Mouse (Mus musculus) gonadal fat pad, adult 2 months (tissue): Measurements from ENCODE around the gene Col1a2. TPM values are rescaled to one million over a fixed set of nuclear protein-coding genes. Genes with fewer than 3 reads are reported as not detected.

Experiments
- DNase-seq: peaks from one replicate; pipeline ENCODE4 v3.0.0-alpha.2; 2012; ENCODE audit warnings: low read depth
- polyA plus RNA-seq: library from polyadenylated mRNA; depleted of rRNA; stranded (reverse); fragments of >200 nt; gene quantifications from 2 replicates; pipeline ENCODE4 v1.2.3, GENCODE M21; 2012; rRNA removed

Col1a2 gene
- polyA plus RNA-seq: 211 and 280 TPM in 2 replicates

GRCm38 (mm10) chr6:4504603-4505131, at the start of gene Col1a2:
Gene Col1a2 (plus strand): TSS chr6:4504814.
- no peak for DNase-seq

GRCm38 (mm10) chr6:4455518-4455917, 49.1 kb upstream of the Col1a2 start:
- DNase-seq: no peak

- DNase-seq: no peak
Measured at GRCm38 (mm10) chr6:4455961-4456617, 48.5 kb upstream of the Col1a2 start.

- no peak for DNase-seq
Measured at GRCm38 (mm10) chr6:4456691-4457447, 47.7 kb upstream of the Col1a2 start.

- no peak for DNase-seq
Measured at GRCm38 (mm10) chr6:4457555-4457996, 47.0 kb upstream of the Col1a2 start.

GRCm38 (mm10) chr6:4465320-4465719, 39.3 kb upstream of the Col1a2 start:
- DNase-seq: no peak

- no peak for DNase-seq
Measured at GRCm38 (mm10) chr6:4483577-4483936, 21.1 kb upstream of the Col1a2 start.

GRCm38 (mm10) chr6:4483937-4484601, 20.5 kb upstream of the Col1a2 start:
- DNase-seq: no peak

- no peak for DNase-seq
Measured at GRCm38 (mm10) chr6:4488349-4488748, 16.3 kb upstream of the Col1a2 start.

GRCm38 (mm10) chr6:4488966-4489365, 15.6 kb upstream of the Col1a2 start:
- DNase-seq: no peak

GRCm38 (mm10) chr6:4489366-4490245, 15.0 kb upstream of the Col1a2 start:
- DNase-seq: no peak

GRCm38 (mm10) chr6:4493666-4494065, 10.9 kb upstream of the Col1a2 start:
- DNase-seq: no peak

GRCm38 (mm10) chr6:4496428-4496827, 8.2 kb upstream of the Col1a2 start:
- no peak for DNase-seq

- no peak for DNase-seq
Measured at GRCm38 (mm10) chr6:4503106-4503505, 1.5 kb upstream of the Col1a2 start.

GRCm38 (mm10) chr6:4505158-4505997, 764 bp downstream of the Col1a2 start:
- no peak for DNase-seq

GRCm38 (mm10) chr6:4506106-4506505, 1.5 kb downstream of the Col1a2 start:
- no peak for DNase-seq

GRCm38 (mm10) chr6:4506791-4507190, 2.2 kb downstream of the Col1a2 start:
- DNase-seq: no peak

GRCm38 (mm10) chr6:4507323-4507722, 2.7 kb downstream of the Col1a2 start:
- DNase-seq: no peak

- no peak for DNase-seq
Measured at GRCm38 (mm10) chr6:4508279-4508678, 3.7 kb downstream of the Col1a2 start.

GRCm38 (mm10) chr6:4509395-4509794, 4.8 kb downstream of the Col1a2 start:
- DNase-seq: no peak

- DNase-seq: no peak
Measured at GRCm38 (mm10) chr6:4514671-4515070, 10.1 kb downstream of the Col1a2 start.
